Mouse (Mus musculus): ENCODE measurements around the gene S100a1.

Gene S100a1

GRCm38 (mm10) chr3:90512276-90512675, 1.9 kb downstream of the S100a1 start:
- no peak for DNase-seq (ENCODE audit: extremely low spot score, low read depth, low spot score)

- DNase-seq (ENCODE audit: extremely low spot score, low read depth, low spot score): no peak
Observed at GRCm38 (mm10) chr3:90509747-90510123, 4.5 kb downstream of the S100a1 start.

- DNase-seq (ENCODE audit: extremely low spot score, low read depth, low spot score): peak; percentile 96
Observed at GRCm38 (mm10) chr3:90508950-90509746, 5.0 kb downstream of the S100a1 start, which contains the start of gene Chtop. Chtop (minus strand) TSS chr3:90509498.

- DNase-seq (ENCODE audit: extremely low spot score, low read depth, low spot score): no peak
Observed at GRCm38 (mm10) chr3:90508287-90508949, 5.8 kb downstream of the S100a1 start.

GRCm38 (mm10) chr3:90506362-90506761, 7.8 kb downstream of the S100a1 start:
- DNase-seq (ENCODE audit: extremely low spot score, low read depth, low spot score): no peak

GRCm38 (mm10) chr3:90505216-90505615, 9.0 kb downstream of the S100a1 start:
- no peak for DNase-seq (ENCODE audit: extremely low spot score, low read depth, low spot score)

- DNase-seq (ENCODE audit: extremely low spot score, low read depth, low spot score): no peak
Observed at GRCm38 (mm10) chr3:90503444-90503843, 10.7 kb downstream of the S100a1 start.

- no peak for DNase-seq (ENCODE audit: extremely low spot score, low read depth, low spot score)
Observed at GRCm38 (mm10) chr3:90497597-90497996, 16.6 kb downstream of the S100a1 start.

- no peak for DNase-seq (ENCODE audit: extremely low spot score, low read depth, low spot score)
Observed at GRCm38 (mm10) chr3:90495850-90496525, 18.2 kb downstream of the S100a1 start.

- DNase-seq (ENCODE audit: extremely low spot score, low read depth, low spot score): no peak
Observed at GRCm38 (mm10) chr3:90493831-90494540, 20.2 kb downstream of the S100a1 start.

GRCm38 (mm10) chr3:90491350-90491749, 22.8 kb downstream of the S100a1 start:
- no peak for DNase-seq (ENCODE audit: extremely low spot score, low read depth, low spot score)

GRCm38 (mm10) chr3:90490696-90491256, 23.4 kb downstream of the S100a1 start, which contains the start of gene Snapin:
Snapin (minus strand) TSS chr3:90491033.
- peak; percentile 77 for DNase-seq (ENCODE audit: extremely low spot score, low read depth, low spot score)

- DNase-seq (ENCODE audit: extremely low spot score, low read depth, low spot score): no peak
Observed at GRCm38 (mm10) chr3:90488576-90488975, 25.6 kb downstream of the S100a1 start.

- no peak for DNase-seq (ENCODE audit: extremely low spot score, low read depth, low spot score)
Observed at GRCm38 (mm10) chr3:90486998-90487397, 27.2 kb downstream of the S100a1 start.

GRCm38 (mm10) chr3:90475831-90476611, 38.2 kb downstream of the S100a1 start, which contains the start of gene Ilf2:
Ilf2 (plus strand) TSS chr3:90476126.
- DNase-seq (ENCODE audit: extremely low spot score, low read depth, low spot score): peak; percentile 99

GRCm38 (mm10) chr3:90475151-90475830, 38.9 kb downstream of the S100a1 start:
- DNase-seq (ENCODE audit: extremely low spot score, low read depth, low spot score): no peak

GRCm38 (mm10) chr3:90472213-90472612, 42.0 kb downstream of the S100a1 start:
- DNase-seq (ENCODE audit: extremely low spot score, low read depth, low spot score): no peak

GRCm38 (mm10) chr3:90467618-90468300, 46.4 kb downstream of the S100a1 start:
- DNase-seq (ENCODE audit: extremely low spot score, low read depth, low spot score): no peak

GRCm38 (mm10) chr3:90466311-90466766, 47.9 kb downstream of the S100a1 start:
- no peak for DNase-seq (ENCODE audit: extremely low spot score, low read depth, low spot score)
